Mouse (Mus musculus) heart, embryonic 12.5 days (tissue): Measurements from ENCODE around the gene Gm49322. TPM values are rescaled to one million over a fixed set of nuclear protein-coding genes. Genes with fewer than 3 reads are reported as not detected.

Source experiments
- ATAC-seq: fragments of 200-750 bp; cut with Nextera tagmentation; 2 replicates; pipeline ENCODE4 v1.8.0; 2017; ENCODE audit warnings: moderate TSS enrichment, moderate library complexity; ENCODE audit not compliant: insufficient number of reproducible peaks, low FRiP score
- H3K27ac ChIP-seq: fragments of 300-500 bp; sonication (generic); 2 replicates; pipeline ENCODE4 v1.5.1; 2016; ENCODE audit warnings: mild to moderate bottlenecking, moderate library complexity; ENCODE audit not compliant: poor library complexity, severe bottlenecking
- H3K27me3 ChIP-seq: fragments of 300-500 bp; sonication (generic); replicated peaks from 2 replicates; pipeline ENCODE4 v1.6.1; 2016; ENCODE audit warnings: mild to moderate bottlenecking, moderate library complexity
- H3K36me3 ChIP-seq: fragments of 300-500 bp; sonication (generic); 2 replicates; pipeline ENCODE4 v1.6.1; 2016; ENCODE audit warnings: mild to moderate bottlenecking, moderate library complexity
- H3K4me1 ChIP-seq: fragments of 300-500 bp; sonication (generic); replicated peaks from 2 replicates; pipeline ENCODE4 v1.6.1; 2016; ENCODE audit warnings: mild to moderate bottlenecking
- H3K4me2 ChIP-seq: fragments of 300-500 bp; sonication (generic); 2 replicates; pipeline ENCODE4 v1.6.1; 2016; ENCODE audit warnings: mild to moderate bottlenecking, moderate library complexity
- H3K4me3 ChIP-seq: fragments of 300-500 bp; sonication (generic); 2 replicates; pipeline ENCODE4 v1.5.1; 2016; ENCODE audit warnings: mild to moderate bottlenecking
- H3K9ac ChIP-seq: fragments of 300-500 bp; sonication (generic); 2 replicates; pipeline ENCODE4 v1.6.1; 2016; ENCODE audit warnings: mild to moderate bottlenecking, moderate library complexity
- H3K9me3 ChIP-seq: fragments of 300-500 bp; sonication (generic); replicated peaks from 2 replicates; pipeline ENCODE4 v1.6.1; 2016; ENCODE audit warnings: mild to moderate bottlenecking, moderate library complexity
- WGBS: fragments of 180-500 bp; shearing (Covaris S2); methylation state at CpG from one replicate; pipeline ENCODE4 v1.1.7; 2016; 5-methylcytosine and 5-hydroxymethylcytosine counted together
- polyA plus RNA-seq: library from polyadenylated mRNA; unstranded; fragments of >200 nt; fragmentation: Nextera tagmentation; extraction: Ambion mirVana; gene quantifications from 2 replicates; pipeline ENCODE4 v1.2.1, GENCODE M21; 2016

Gene Gm49322
- polyA plus RNA-seq, 1 experiment from 2014 or later = 2.6 TPM

- Histone ChIP-seq H3K9me3 (no peaks in the 10 kb centered on the region), H3K4me2 (peak overlapping the region; percentile 93), H3K4me3 (peak overlapping the region; percentile 74), H3K27ac (peak overlapping the region; percentile 76; the same call in 1 of the 2 replicates), H3K4me1 (peaks cover 23% of the 10 kb centered on the region), H3K36me3 (peaks cover 31% of the 10 kb centered on the region), H3K27me3 (no peaks in the 10 kb centered on the region), H3K9ac (peak overlapping the region; percentile 81)
- 77% methylated on average over 7 of the region's 7 CpGs for WGBS
- ATAC-seq = peak; percentile 72
Observed at GRCm38 (mm10) chr10:80604001-80604509, 1.8 kb upstream of the Gm49322 start.

GRCm38 (mm10) chr10:80604988-80605387 is 833 bp upstream of the Gm49322 start:
- 81% methylated on average over 2 of the region's 2 CpGs for WGBS
- no peak overlapping the region for H3K4me2 ChIP-seq
- H3K36me3 ChIP-seq = peaks cover 41% of the 10 kb centered on the region
- no peak overlapping the region for H3K9ac ChIP-seq
- H3K27me3 ChIP-seq = no peaks in the 10 kb centered on the region
- peaks cover 23% of the 10 kb centered on the region for H3K4me1 ChIP-seq
- ATAC-seq = no peak
- H3K9me3 ChIP-seq = no peaks in the 10 kb centered on the region
- H3K4me3 ChIP-seq = no peak overlapping the region
- no peak overlapping the region for H3K27ac ChIP-seq

GRCm38 (mm10) chr10:80606306-80606705 is 485 bp downstream of the Gm49322 start:
- Histone ChIP-seq H3K9me3 (no peaks in the 10 kb centered on the region), H3K36me3 (peaks cover 47% of the 10 kb centered on the region)

GRCm38 (mm10) chr10:80606737-80607350 is 1.0 kb downstream of the Gm49322 start:
- no peak for ATAC-seq
- 93% methylated on average over 34 of the region's 34 CpGs for WGBS
- Histone ChIP-seq H3K9ac (no peak overlapping the region), H3K27ac (no peak overlapping the region), H3K4me2 (no peak overlapping the region), H3K4me1 (peaks cover 23% of the 10 kb centered on the region), H3K27me3 (no peaks in the 10 kb centered on the region), H3K4me3 (no peak overlapping the region), H3K9me3 (no peaks in the 10 kb centered on the region), H3K36me3 (peaks cover 51% of the 10 kb centered on the region)

More at GRCm38 (mm10) chr10:80606306-80606705, 485 bp downstream of the Gm49322 start:
- no peak overlapping the region for H3K4me3 ChIP-seq
- no peak overlapping the region for H3K27ac ChIP-seq
- no peak overlapping the region for H3K4me2 ChIP-seq
- H3K27me3 ChIP-seq = no peaks in the 10 kb centered on the region
- WGBS = 89% methylated on average over 23 of the region's 23 CpGs
- H3K4me1 ChIP-seq = peaks cover 23% of the 10 kb centered on the region
- no peak overlapping the region for H3K9ac ChIP-seq
- no peak for ATAC-seq

GRCm38 (mm10) chr10:80608435-80608834 is 2.6 kb downstream of the Gm49322 start:
- ATAC-seq = no peak
- Histone ChIP-seq H3K36me3 (peaks cover 64% of the 10 kb centered on the region), H3K4me2 (no peak overlapping the region)

GRCm38 (mm10) chr10:80609269-80609924 is 3.6 kb downstream of the Gm49322 start:
- Histone ChIP-seq H3K36me3 (peaks cover 72% of the 10 kb centered on the region), H3K9ac (no peak overlapping the region)
- WGBS = 84% methylated on average over 10 of the region's 10 CpGs

More at GRCm38 (mm10) chr10:80608435-80608834, 2.6 kb downstream of the Gm49322 start:
- H3K9ac ChIP-seq = no peak overlapping the region
- no peaks in the 10 kb centered on the region for H3K9me3 ChIP-seq
- H3K27me3 ChIP-seq = no peaks in the 10 kb centered on the region
- 77% methylated on average over 3 of the region's 3 CpGs for WGBS
- H3K27ac ChIP-seq = no peak overlapping the region
- no peak overlapping the region for H3K4me3 ChIP-seq
- peaks cover 16% of the 10 kb centered on the region for H3K4me1 ChIP-seq

GRCm38 (mm10) chr10:80610116-80610785 is 4.4 kb downstream of the Gm49322 start:
- Histone ChIP-seq H3K36me3 (peaks cover 80% of the 10 kb centered on the region), H3K27ac (no peak overlapping the region), H3K4me2 (no peak overlapping the region), H3K4me3 (no peak overlapping the region), H3K4me1 (no peaks in the 10 kb centered on the region), H3K9me3 (no peaks in the 10 kb centered on the region), H3K9ac (no peak overlapping the region), H3K27me3 (no peaks in the 10 kb centered on the region)
- 89% methylated on average over 9 of the region's 9 CpGs for WGBS
- no peak for ATAC-seq

More at GRCm38 (mm10) chr10:80609269-80609924, 3.6 kb downstream of the Gm49322 start:
- H3K27me3 ChIP-seq = no peaks in the 10 kb centered on the region
- H3K4me1 ChIP-seq = peaks cover 6% of the 10 kb centered on the region
- no peak overlapping the region for H3K4me2 ChIP-seq
- no peaks in the 10 kb centered on the region for H3K9me3 ChIP-seq
- no peak overlapping the region for H3K27ac ChIP-seq
- H3K4me3 ChIP-seq = no peak overlapping the region
- no peak for ATAC-seq

GRCm38 (mm10) chr10:80611024-80611423 is 5.2 kb downstream of the Gm49322 start:
- H3K9ac ChIP-seq = no peak overlapping the region
- no peak overlapping the region for H3K4me2 ChIP-seq
- H3K9me3 ChIP-seq = no peaks in the 10 kb centered on the region
- no peak overlapping the region for H3K4me3 ChIP-seq
- H3K4me1 ChIP-seq = no peaks in the 10 kb centered on the region
- peaks cover 87% of the 10 kb centered on the region for H3K36me3 ChIP-seq
- H3K27ac ChIP-seq = no peak overlapping the region
- H3K27me3 ChIP-seq = no peaks in the 10 kb centered on the region
- ATAC-seq = 0 out of 2 replicates have a peak, but pooled peaks have one; percentile 8
- WGBS = 66% methylated on average over 4 of the region's 4 CpGs

- no peak for ATAC-seq
- Histone ChIP-seq H3K27me3 (no peaks in the 10 kb centered on the region), H3K27ac (no peak overlapping the region), H3K9ac (no peak overlapping the region), H3K4me3 (no peak overlapping the region), H3K36me3 (peaks cover 83% of the 10 kb centered on the region), H3K4me2 (no peak overlapping the region), H3K4me1 (no peaks in the 10 kb centered on the region), H3K9me3 (no peaks in the 10 kb centered on the region)
- WGBS = 96% methylated on average over 3 of the region's 3 CpGs
Observed at GRCm38 (mm10) chr10:80611905-80612304, 6.1 kb downstream of the Gm49322 start.

GRCm38 (mm10) chr10:80613821-80614220 is 8.0 kb downstream of the Gm49322 start:
- Histone ChIP-seq H3K27ac (no peak overlapping the region), H3K4me2 (no peak overlapping the region), H3K9me3 (no peaks in the 10 kb centered on the region), H3K4me3 (no peak overlapping the region), H3K27me3 (no peaks in the 10 kb centered on the region), H3K9ac (no peak overlapping the region), H3K4me1 (0 out of 2 replicates have a peak, but pooled peaks cover 3% of the 10 kb centered on the region), H3K36me3 (peaks cover 64% of the 10 kb centered on the region)
- 74% methylated on average over 3 of the region's 3 CpGs for WGBS
- no peak for ATAC-seq

- Histone ChIP-seq H3K27me3 (no peaks in the 10 kb centered on the region), H3K4me3 (no peak overlapping the region), H3K9ac (no peak overlapping the region), H3K4me1 (0 out of 2 replicates have a peak, but pooled peaks cover 3% of the 10 kb centered on the region), H3K4me2 (no peak overlapping the region), H3K9me3 (no peaks in the 10 kb centered on the region), H3K36me3 (peaks cover 58% of the 10 kb centered on the region), H3K27ac (no peak overlapping the region)
- 93% methylated on average over 6 of the region's 6 CpGs for WGBS
- ATAC-seq = no peak
Observed at GRCm38 (mm10) chr10:80614351-80614750, 8.5 kb downstream of the Gm49322 start.
